Mouse (Mus musculus) mouse trophoblast stem cell (cell line): Measurements from ENCODE around the gene Klk1.
"Not testable (repeated sequence)": the region's sequence is repeated elsewhere in the genome, so short reads cannot be mapped to it uniquely, and the experiment has no call there.

Experiments
- in situ Hi-C, 2 experiments: fragments of 300-500 bp; cut with MseI, MboI; formaldehyde crosslinking; loops; 2 replicates in 1 of 2; 3 replicates in 1 of 2; pipeline ENCODE4 v1.15.1; 2025

Gene Klk1

GRCm38 (mm10) chr7:44225076-44225475, at the start of gene Klk1:
Gene Klk1, plus strand, starts transcription at chr7:44225360.
- in situ Hi-C loops, result no loop called here

- in situ Hi-C loops, result no loop called here
Observed at GRCm38 (mm10) chr7:44179299-44180045, 45.7 kb upstream of the Klk1 start.

- in situ Hi-C loops, result not testable (repeated sequence)
Observed at GRCm38 (mm10) chr7:44186516-44186915, 38.6 kb upstream of the Klk1 start.

- in situ Hi-C loops, result not testable (repeated sequence)
Observed at GRCm38 (mm10) chr7:44187936-44188335, 37.2 kb upstream of the Klk1 start, which contains the start of gene Klk1b24. Gene Klk1b24, plus strand, starts transcription at chr7:44188236.

GRCm38 (mm10) chr7:44193466-44193865, 31.7 kb upstream of the Klk1 start:
- in situ Hi-C loops, result not testable (repeated sequence)

- in situ Hi-C loops, result no loop called here
Observed at GRCm38 (mm10) chr7:44197891-44198290, 27.3 kb upstream of the Klk1 start, which contains the start of gene Klk1b3. Gene Klk1b3, plus strand, starts transcription at chr7:44198191.

GRCm38 (mm10) chr7:44207135-44207534, 18.0 kb upstream of the Klk1 start, which contains the start of gene Klk1b4:
Gene Klk1b4, plus strand, starts transcription at chr7:44207435.
- in situ Hi-C loops, result not testable (repeated sequence)

GRCm38 (mm10) chr7:44208307-44208706, 16.9 kb upstream of the Klk1 start:
- in situ Hi-C loops, result no loop called here

- in situ Hi-C loops, result no loop called here
Observed at GRCm38 (mm10) chr7:44215645-44216044, 9.5 kb upstream of the Klk1 start, which contains the start of gene Klk1b5. Gene Klk1b5, plus strand, starts transcription at chr7:44215945.

GRCm38 (mm10) chr7:44221601-44222000, 3.6 kb upstream of the Klk1 start:
- in situ Hi-C loops, result not testable (repeated sequence)

GRCm38 (mm10) chr7:44222335-44222734, 2.8 kb upstream of the Klk1 start:
- in situ Hi-C loops, result not testable (repeated sequence)

- in situ Hi-C loops, result no loop called here
Observed at GRCm38 (mm10) chr7:44235909-44236308, 10.7 kb downstream of the Klk1 start, which contains the start of gene Gm36864. Gene Gm36864, plus strand, starts transcription at chr7:44236177.

- in situ Hi-C loops, result no loop called here
Observed at GRCm38 (mm10) chr7:44239913-44240312, 14.8 kb downstream of the Klk1 start.

GRCm38 (mm10) chr7:44240712-44241111, 15.6 kb downstream of the Klk1 start:
- in situ Hi-C loops, result no loop called here

GRCm38 (mm10) chr7:44241163-44241562, 16.0 kb downstream of the Klk1 start:
- in situ Hi-C loops, result no loop called here

- in situ Hi-C loops, result no loop called here
Observed at GRCm38 (mm10) chr7:44244080-44244479, 18.9 kb downstream of the Klk1 start.

GRCm38 (mm10) chr7:44246055-44246983, 21.2 kb downstream of the Klk1 start, which contains the start of the genes 1700028J19Rik and 2410002F23Rik:
Gene 1700028J19Rik, minus strand, starts transcription at chr7:44246695.
Gene 2410002F23Rik, plus strand, starts transcription at chr7:44246722.
- in situ Hi-C loops, result no loop called here

GRCm38 (mm10) chr7:44246984-44247470, 21.9 kb downstream of the Klk1 start:
- in situ Hi-C loops, result no loop called here

GRCm38 (mm10) chr7:44247971-44248370, 22.8 kb downstream of the Klk1 start:
- in situ Hi-C loops, result no loop called here

GRCm38 (mm10) chr7:44249248-44249647, 24.1 kb downstream of the Klk1 start:
- in situ Hi-C loops, result no loop called here

GRCm38 (mm10) chr7:44250732-44251275, 25.6 kb downstream of the Klk1 start:
- in situ Hi-C loops, result not testable (repeated sequence)
